Mouse (Mus musculus): ENCODE measurements around the gene Fndc9. TPM values are rescaled to one million over a fixed set of nuclear protein-coding genes. Genes with fewer than 3 reads are reported as not detected.

Fndc9 gene
- total RNA-seq, 1 experiment from 2014 or later = not detected

- no peak for DNase-seq
Observed at GRCm38 (mm10) chr11:46278140-46278539, 42.8 kb downstream of the Fndc9 start.

- DNase-seq = no peak
Observed at GRCm38 (mm10) chr11:46278709-46279108, 43.4 kb downstream of the Fndc9 start.

- DNase-seq = no peak
Observed at GRCm38 (mm10) chr11:46282612-46283011, 47.3 kb downstream of the Fndc9 start.

GRCm38 (mm10) chr11:46283800-46284199 lies 48.5 kb downstream of the Fndc9 start:
- no peak for DNase-seq

- no peak for DNase-seq
Observed at GRCm38 (mm10) chr11:46286803-46287202, 51.5 kb downstream of the Fndc9 start.

GRCm38 (mm10) chr11:46288091-46288490 lies 52.8 kb downstream of the Fndc9 start:
- no peak for DNase-seq

GRCm38 (mm10) chr11:46289022-46289421 lies 53.7 kb downstream of the Fndc9 start:
- no peak for DNase-seq

Other genes with a start within 250 kb of the Fndc9 start
- 1.3 and 4.8 TPM in 2 replicates for gene Gm12166, start 183.2 kb upstream of the Fndc9 start, total RNA-seq (2021)
- 6.1 and 7.0 TPM in 2 replicates for gene Adam19, start 179.5 kb upstream of the Fndc9 start, total RNA-seq (2021)
- 0.09 TPM in 1 of 2 replicates, not detected in the other for gene Nipal4, start 69.0 kb upstream of the Fndc9 start, total RNA-seq (2021)
- gene Cyfip2, start 77.3 kb downstream of the Fndc9 start, total RNA-seq (2021) = 70.2 and 81.2 TPM in 2 replicates
- gene Itk, start 154.0 kb downstream of the Fndc9 start, total RNA-seq (2021) = 0.30 TPM in 1 of 2 replicates, not detected in the other
- gene Fam71b, start 161.0 kb downstream of the Fndc9 start, total RNA-seq (2021) = not detected in 2 replicates
- gene Med7, start 201.4 kb downstream of the Fndc9 start, total RNA-seq (2021) = 37.7 and 59.3 TPM in 2 replicates
- gene Havcr2, start 219.4 kb downstream of the Fndc9 start, total RNA-seq (2021) = 0.64 and 0.90 TPM in 2 replicates

Measured in adrenal gland, postnatal 25 days (tissue).